Mouse (Mus musculus) testis, postnatal 14 days (tissue): Measurements from ENCODE around the gene Pdik1l.
A peak's percentile ranks its signal among the peaks of the same experiment; 100 is the strongest.
"Not testable (repeated sequence)": the region's sequence is repeated elsewhere in the genome, so short reads cannot be mapped to it uniquely, and the experiment has no call there.

Source experiments
- DNase-seq: peaks from one replicate; pipeline ENCODE4 v3.0.0; 2021; ENCODE audit warnings: low spot score

Pdik1l gene

DNA sequence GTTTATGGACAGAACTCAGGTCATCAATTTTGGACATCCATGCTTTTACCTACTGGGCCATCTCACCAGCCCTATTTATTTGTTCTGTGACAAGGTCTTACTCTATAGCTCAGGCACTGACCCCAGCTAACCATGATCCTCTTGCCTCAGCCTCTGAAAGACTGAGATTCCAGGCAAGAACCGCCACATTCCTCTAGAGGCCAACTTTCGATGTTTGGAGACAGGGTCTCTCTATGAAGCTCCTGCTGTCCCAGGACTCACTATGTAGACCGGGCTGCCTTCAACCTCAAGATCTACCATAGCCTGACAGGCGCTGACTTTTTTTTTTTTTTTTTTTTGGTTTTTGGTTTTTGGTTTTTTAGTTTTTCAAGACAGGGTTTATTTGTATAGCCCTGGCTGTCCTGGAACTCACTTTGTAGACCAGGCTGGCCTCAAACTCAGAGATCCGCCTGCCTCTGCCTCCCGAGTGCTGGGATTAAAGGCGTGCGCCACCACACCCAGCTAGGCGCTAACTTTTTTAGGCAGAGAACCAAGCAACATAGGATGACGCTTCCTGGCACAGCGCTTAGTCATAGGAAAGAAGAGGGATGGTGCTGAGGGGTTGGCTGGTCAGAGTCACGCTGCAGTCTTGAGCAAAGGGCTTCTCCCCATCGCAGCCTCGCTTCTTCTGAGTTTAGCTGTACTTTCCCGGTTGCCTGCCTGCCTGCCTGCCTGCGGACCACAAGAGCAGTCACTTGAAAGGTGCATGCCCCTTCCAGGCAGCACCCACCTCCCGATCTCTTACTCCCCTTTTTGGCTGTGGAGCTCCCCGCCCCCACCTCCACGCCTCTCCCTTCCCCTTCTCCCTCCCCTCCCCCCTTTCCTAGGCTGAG, 11.2 kb upstream of the Pdik1l start:
- no peak for DNase-seq

DNA sequence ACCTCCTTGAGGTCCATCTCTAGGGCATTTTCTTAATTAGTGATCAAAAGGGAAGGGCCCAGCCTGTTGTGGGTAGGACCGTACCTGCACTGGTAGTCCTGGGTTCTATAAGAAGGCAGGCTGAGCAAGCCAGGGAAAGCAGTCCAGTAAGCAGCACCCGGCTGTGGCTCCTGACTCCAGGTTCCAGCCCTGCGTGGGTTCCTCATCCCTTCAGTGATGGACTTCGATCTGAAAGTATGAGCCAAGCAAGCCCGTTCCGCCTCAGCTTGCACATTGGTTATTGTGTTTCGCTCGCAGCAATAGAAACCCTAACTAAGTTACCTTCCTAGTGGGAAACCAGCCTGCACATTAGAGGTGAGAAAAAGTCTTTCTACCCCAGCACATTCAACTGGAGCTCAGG, 9.7 kb upstream of the Pdik1l start:
- no peak for DNase-seq

DNA sequence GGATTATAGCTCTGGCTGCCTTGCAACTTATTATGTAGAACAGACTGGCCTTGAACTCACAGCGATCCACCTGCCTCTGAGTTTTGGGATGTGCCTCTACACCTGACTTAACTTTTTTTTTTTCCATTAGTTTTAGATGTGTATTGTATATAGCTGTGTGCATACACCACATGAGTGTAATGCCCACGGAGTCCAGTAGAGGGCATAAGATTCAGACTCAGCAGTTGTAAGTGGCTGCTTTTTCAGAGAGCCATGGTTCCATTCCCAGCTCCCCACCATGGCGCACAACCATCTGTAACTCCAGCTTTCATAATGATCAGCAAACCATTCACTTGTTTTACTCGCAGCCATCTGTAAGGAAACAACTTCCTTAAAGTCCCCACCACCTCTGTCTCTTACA, 8.8 kb upstream of the Pdik1l start:
- no peak for DNase-seq

DNA sequence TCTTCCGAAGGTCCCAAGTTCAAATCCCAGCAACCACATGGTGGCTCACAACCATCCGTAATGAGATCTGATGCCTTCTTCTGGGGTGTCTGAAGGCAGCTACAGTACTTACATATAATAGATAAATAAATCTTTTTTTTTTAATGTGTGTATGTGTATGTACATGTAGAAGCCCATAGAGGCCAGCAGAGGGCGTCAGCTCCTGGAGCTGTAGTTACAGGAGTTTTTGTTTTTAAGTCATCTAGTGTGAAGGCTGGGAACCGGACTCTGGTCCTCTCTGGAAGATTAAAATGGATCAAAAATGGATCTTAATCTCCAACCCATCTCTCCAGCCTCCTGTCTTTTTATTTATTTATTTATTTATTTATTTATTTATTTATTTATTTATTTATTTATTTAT, 8.4 kb upstream of the Pdik1l start:
- not testable (repeated sequence) for DNase-seq

DNA sequence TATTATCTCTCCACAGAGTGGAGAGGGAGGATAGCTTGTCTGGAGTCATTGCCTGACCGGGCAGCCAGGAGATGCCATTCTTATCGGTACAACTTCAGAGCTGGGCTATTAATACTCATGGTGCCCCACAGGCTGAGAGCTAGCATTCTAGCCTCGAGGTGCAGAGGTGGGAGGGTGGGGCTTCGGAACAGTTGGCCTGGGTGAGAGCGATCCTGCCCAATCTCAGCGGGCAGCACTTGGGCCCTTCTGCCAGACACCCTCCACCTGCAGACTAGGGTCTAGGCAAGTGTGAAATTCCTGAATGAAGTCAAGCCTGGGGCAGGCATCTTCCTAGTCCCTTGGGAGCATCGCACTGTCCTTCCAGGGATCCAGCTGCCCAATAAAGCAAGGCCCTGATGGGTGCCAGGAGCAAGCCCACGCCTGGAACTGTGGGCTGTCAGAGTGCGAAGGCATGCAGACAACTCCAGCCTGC, 6.0 kb upstream of the Pdik1l start:
- no peak for DNase-seq

DNA sequence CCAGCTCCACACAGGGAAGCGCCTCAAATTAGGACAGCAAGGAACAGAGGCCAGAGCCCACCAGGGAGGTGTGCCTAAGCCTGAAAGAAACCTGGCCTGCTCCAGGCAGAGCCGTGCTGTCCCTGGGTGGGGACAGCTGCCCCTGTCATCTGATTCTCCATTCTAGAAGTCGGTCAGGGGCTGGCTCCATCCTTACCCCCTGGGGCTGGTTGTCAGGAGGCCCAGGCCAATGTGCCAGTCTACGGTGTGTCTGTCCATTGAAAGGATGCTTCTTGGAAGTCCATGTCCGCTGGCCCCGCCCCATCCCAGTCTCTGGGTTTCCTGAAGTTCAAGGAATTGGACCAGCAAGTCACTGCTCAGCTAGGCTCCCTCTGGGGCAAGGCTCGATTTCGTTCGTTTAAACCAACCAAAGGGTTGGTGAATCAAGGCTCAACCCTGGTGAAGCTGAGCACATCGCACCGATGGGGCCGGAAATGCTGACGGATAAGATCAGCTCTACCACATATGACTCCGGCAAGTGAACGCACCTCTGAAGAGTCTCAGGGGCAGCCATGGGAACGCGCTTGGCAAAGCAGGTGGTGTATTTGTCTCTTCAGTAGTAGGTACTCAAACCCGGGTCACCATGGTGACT, 5.5 kb upstream of the Pdik1l start:
- no peak for DNase-seq

DNA sequence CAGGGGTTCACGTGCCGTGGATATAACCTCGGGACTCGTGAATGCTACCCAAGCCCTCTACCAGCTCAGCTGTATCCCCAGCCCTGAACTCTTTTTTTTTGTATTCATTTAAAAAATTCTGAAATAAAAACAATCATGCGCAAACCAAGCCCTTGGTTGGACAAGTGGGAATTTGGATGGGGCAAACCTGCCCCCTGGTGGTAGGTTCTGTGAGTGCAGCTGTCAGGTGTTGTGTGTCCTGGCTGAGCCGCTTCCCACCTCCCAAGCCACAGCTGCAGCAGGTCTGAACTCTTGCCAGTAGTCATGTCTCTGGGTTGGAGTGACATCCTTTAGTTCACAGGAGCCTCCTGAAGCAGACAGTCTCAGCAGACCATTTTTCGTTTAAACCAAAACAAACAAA, 4.4 kb upstream of the Pdik1l start:
- peak; percentile 33 for DNase-seq

DNA sequence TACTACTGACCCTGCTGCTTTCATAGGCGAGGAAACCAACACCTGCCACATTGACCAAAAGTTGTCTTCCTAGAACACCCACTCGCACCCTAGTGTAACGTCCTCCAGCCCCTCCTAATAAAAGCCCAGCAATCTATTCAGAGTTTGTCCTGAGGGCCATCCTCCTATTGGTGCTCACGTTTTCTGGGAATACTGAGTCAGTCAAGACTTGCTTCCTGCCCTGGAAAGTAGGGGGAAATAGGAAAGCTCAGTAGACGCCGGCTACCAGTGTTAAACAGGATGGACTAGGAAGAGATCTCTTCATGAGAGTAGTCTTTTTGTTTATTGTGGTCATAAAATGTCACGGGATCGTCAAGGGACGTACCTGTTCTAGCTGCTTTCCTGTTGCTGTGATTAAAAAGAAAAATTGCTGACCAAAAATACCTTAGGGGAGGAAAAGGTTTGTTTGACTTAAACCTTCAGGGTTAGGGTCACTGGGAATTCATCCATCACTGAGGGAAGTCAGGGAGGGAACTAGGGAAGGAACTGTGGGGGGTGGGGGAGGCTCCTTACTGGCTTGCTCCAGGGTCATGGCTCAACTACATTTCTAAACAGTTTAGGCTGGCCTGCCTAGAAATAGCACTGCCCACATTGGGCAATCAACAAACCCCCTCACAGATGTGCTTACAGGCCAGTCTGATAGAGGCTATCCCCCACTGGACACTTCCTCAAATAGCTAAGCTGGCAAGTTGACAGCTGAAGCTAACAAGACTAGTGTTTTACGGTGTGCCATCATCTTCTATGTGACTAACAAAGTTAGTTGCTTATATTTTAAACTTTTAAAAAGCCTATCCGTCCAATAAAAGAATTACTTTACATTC, 932 bp upstream of the Pdik1l start:
- DNase-seq, result no peak

DNA sequence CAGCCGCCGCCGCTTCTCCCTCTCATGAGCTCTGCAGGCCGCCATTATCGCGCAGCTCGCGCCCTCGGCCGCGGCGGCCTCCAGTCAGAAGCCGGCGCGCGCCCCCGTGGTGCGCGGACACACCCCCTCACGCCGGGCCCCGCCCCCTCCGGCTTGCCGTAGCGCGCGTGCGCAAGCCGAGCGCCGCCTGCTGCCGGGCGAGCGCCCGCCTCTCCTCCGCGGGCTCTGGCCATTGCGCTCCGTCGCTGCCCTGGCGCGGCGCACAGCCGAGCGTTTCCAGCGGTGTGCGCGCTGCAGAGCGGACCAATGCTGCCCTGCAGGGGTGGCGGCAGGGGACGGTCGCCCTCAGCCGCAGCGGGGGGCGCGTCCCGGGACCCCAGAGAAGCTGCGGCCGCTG, 529 bp downstream of the Pdik1l start:
- peak; percentile 95 for DNase-seq

DNA sequence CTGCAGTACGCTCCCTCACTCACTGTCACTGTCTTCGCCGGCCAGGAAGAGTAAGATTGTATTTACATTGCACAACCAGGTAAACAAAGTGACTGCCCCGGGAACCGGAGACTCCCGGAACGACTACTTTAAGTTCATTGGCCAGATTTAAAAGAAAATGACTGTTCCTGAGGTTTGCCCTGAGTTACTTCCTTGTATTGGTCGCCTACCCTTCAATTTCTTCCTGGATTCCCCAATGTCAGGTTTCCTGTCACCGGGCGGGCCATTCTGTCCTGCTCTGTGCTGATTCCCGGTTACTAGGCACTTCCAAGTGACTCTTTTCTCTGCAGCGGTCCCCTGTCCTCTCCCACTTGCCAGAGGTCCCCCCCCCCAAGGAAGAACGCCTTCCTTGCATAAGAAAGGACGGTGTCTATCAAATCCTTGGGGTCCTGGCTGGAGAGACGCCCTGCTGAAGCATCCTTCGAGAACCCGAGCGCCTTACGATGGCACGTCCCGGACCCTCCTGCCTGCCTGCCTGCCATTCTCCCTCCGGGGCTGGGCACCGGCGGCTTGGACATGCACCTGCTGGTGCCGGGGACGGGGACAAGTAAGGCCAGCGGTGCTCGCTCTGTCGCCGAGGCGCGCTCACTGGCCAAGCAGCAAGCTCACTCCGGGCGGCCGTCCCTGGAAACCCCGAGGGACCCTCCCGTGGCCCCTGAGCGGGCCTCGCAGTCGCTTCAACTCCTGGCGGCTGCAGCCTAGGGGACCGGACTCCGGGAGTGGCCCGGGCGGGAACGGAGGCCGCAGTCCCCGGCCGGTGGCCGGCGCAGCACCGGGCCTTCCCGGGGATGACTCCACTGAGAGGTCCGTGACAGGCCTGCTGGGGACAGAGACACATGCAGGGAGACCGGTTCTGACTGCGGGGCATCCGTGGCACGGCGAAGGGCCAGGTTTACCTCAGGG, 1.2 kb downstream of the Pdik1l start:
- DNase-seq, result no peak

DNA sequence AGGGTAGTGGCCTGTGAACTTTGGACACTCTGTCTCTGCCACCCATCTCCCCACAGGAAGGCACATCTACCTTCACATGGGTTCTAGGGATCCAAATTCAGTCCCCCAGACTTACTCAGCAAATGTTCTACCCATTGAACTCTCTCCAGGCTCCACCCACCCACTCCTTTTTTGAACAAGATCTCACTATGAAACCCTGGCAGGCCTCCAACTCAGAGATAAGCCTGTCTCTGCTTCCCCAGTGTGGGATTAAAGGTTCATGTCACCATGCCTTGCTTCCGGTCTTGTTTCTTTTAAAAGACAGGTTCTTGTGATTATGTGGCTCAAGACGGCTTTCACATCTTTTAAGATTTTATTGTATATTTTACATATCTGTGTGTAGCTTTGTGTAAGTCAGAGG, 2.8 kb downstream of the Pdik1l start:
- no peak for DNase-seq

DNA sequence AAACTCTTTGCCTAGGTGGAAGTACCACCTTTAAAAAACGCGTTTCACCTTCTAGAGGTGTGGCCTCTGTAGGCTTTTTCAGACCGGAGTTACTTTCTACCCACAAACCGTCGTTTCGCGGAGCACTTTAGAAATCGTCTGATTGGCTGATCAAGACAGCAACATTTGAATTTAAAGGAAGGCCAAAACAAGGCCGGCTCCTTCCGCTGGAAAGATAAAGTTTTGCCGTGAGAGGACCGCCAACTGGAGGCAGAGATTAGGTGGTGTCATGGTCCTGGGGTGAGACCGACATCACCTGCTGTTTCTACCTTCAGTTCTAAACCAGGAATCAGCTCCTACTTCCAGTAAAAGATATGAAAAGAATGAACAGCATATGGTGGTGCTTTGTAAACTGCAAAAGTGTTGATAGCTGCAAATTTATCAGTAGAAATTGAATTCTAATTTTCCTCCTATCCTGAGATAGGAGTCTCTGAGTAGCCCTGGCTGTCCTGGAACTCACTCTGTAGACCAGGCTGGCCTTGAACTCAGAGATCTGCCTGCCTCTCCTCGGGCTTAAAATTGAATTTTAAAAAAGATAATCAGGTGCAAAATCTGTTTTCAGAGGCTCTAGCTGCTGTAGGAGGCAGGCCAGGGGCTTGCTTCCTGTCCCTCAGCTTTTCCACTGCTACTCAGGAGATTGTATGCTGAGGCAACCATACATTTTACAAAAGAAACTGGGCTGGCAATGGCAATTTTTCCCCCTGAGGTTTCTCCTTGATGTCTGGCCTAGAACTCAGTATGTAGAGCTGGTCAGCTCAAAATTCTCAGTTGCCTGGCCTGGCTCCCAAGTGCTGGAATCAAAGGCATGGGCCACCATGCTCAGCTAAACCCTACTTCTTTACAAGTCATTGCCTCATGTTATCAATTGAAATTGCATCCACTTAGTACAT, 14.0 kb downstream of the Pdik1l start:
- no peak for DNase-seq

DNA sequence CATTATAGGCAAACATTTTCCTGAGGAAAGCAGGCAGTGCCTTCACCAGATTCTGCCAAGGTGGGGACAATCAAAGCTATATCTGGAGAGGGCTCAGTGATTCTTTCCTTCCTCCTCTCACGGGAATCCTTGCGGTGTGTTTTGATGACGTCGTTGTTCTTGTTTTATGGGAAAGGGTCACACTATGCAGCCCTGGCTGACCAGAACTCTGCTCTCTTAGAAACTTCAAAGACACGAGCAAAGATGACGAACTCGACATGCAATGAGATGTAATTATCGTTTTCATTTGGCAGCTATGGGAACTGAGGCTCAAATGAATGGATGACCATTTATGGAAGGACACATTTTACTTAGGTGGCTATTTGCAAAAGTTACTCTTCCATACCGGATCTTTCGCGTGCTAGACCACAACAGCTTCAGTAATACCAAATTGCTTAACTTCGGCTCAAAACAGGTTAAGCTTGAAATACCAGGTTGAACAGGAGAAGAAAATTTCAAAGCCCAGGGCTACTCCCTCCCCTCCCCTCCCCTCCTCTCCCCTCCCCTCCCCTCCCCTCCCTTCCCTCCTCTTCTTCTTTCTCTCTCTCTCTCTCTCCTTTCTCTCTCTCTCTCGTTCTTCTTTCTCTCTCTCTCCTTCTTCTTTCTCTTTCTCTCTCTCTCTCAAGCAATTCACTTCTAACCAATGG, 14.8 kb downstream of the Pdik1l start:
- no peak for DNase-seq

DNA sequence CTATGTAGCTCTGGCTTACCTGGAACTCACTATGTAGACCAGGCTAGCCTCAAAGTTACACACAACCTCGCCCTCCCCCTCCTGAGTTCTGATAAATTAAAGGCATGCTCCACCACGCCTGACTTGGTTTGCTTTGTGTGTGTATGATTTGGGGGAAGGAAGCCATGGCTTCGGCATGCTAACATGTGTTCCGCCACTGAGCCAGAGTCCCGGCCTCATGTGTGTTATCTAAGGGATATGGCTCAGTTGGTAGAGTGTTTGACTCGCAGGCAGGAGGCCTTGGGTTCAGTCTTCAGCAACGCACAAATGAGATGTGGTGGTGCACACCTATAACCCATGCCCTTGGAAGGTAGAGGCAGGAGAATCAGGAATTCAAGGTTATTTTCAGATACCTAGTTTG, 15.7 kb downstream of the Pdik1l start:
- no peak for DNase-seq

DNA sequence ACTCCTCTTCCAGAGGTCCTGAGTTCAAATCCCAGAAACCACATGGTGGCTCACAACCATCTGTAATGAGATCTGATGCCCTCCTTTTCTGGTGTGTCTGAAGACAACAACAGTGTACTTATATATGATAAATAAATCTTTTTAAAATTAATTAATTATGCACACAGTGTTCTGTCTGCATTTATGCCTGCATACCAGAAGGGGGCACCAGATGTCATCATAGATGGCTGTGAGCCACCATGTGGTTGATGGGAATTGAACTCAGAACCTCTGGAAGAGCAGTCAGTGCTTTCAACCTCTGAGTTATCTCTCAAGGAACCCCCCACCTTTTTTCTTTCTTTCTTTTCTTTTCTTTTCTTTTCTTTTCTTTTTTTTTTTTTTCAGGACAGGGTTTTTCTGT, 18.1 kb downstream of the Pdik1l start:
- DNase-seq, result not testable (repeated sequence)

DNA sequence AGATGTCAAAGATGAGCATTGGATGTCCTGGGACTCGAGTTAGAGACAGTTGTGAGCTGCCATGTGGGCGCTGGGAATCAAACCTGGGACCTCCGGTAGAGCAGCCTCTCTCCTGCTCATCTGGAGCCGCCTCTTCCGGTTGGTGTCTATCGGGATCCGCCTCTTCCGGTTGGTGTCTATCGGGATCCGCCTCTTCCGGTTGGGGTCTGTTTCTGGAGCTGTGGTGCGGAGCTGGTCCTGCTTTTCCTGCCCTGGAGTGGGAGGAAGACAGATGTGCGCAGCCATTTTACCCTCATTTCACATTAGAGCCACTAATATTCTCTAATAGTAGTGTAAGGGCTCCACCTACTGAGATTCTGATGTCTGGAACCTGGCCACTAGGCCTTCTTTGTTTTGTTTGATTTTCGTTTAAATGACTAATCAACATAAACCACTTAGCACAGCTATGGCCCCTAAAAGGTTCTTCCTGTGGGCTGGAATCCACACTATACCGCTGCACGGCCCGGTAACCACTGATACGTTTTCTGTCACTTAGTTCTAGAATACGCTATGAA, 19.5 kb downstream of the Pdik1l start:
- DNase-seq, result peak; percentile 85

DNA sequence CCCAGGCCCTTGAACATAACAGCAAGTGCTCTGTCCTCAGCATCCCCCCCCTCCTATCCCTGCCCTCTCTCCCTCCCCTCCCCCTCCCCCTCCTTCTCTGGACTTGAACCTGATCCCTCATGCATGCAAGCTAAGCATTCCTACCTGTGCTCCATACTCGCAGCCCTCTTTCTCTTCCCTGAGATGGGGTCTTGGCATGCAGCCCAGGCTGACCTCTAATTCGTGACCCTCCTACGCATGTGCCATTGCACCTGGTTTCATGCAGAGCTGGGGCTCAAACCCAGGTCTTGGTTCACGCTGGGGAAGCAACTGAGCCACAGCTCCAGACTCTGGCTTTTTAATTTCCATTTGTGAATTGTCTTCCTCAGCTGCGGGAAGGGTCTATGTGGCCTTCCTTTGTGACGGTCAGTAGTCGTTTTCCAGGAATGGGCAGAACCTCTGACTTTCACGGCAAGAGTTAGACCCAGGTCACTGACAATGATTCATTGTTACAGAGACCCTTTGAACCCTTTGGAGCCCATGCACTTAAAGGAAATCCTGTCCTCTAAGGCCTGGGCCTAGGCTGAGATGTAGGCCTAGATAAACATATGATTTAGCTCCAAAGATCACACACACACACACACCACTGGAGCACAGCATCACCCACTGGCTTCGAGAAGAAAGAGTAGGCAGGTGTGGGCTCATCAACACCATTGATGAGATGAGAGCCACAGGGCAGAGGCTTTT, 21.7 kb downstream of the Pdik1l start:
- no peak for DNase-seq

DNA sequence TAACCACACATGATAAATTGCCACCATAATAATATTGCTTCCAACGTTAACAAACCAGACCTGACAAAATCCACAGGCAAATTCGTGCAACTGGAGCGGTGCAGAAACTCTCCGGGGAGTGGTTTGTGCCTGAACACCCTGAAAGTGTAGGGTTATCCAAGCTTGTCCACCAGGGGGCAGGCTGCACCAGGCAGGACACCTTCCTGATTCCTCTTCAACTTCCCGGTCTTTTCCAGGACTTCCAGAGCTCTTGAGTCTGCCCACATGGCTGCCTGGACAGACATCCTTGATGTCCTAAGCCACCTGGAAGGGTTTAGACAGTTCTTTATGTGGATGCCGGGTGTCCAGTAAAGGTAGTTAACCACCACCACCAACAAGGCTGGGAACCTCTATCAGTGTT, 24.5 kb downstream of the Pdik1l start:
- no peak for DNase-seq

DNA sequence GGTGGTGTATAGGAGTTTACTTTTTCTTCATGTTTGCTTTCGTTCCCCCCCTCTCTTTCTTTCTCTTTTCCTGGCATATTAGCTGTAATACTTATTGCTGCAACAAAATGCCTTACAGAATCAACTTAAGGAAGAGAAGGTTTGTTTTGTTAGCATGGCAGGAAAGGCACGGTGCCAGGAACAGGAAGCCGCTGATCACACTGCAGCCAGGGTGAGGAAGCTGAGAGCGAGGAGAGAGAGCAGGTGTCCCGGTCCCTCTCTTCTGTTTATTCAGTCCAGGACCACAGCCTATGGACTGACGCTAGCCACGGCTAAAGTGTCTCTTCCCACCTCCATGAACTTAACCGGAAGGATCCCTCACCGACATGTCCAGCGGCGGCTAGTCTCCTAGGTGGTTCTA, 29.3 kb downstream of the Pdik1l start:
- no peak for DNase-seq
